Comparison of ENCODE assay signal across 16 mouse cellular contexts in genomic region chr3:158330085-158330484, GRCm38 (mm10).
"Had no signal": no experiment of that assay in that cellular context is flagged by ENCODE, and none has a peak within 500 bp of the region (broad histone marks: within the 10 kb centered on the region; RNA-seq: fewer than 3 reads in every experiment).

No protein-coding gene starts in this region.

- H3K27me3 ChIP-seq: lung, embryonic 15.5 days; megakaryocyte, embryonic 14.5 days; midbrain, embryonic 13.5 days; midbrain, embryonic 15.5 days; neural tube, embryonic 12.5 days; stomach, embryonic 15.5 days had no signal

- H3K27ac ChIP-seq: lung, embryonic 15.5 days; macrophage; midbrain, embryonic 13.5 days; midbrain, embryonic 15.5 days; neural tube, embryonic 12.5 days; stomach, embryonic 15.5 days; stomach, postnatal 0 days had no signal

- H3K36me3 ChIP-seq: lung, embryonic 15.5 days; midbrain, embryonic 13.5 days; midbrain, embryonic 15.5 days; neural tube, embryonic 12.5 days; stomach, embryonic 15.5 days had no signal

- H3K4me3 ChIP-seq: lung, embryonic 15.5 days; megakaryocyte, embryonic 14.5 days; midbrain, embryonic 13.5 days; midbrain, embryonic 15.5 days; neural tube, embryonic 12.5 days; stomach, embryonic 15.5 days had no signal

- H3K9me3 ChIP-seq: lung, embryonic 15.5 days; midbrain, embryonic 15.5 days; stomach, embryonic 15.5 days had no signal

- ATAC-seq: lung, postnatal 0 days; midbrain, embryonic 13.5 days; midbrain, embryonic 15.5 days had no signal

- DNase-seq: lung, adult 2 months; lung, postnatal 14 days; lung, postnatal 36 days; right cerebral cortex, postnatal 14 days; thymus, adult 2 months; thymus, postnatal 36 days had no signal

- H3K9ac ChIP-seq: lung, embryonic 15.5 days; midbrain, embryonic 13.5 days; midbrain, embryonic 15.5 days; neural tube, embryonic 12.5 days; stomach, embryonic 15.5 days had no signal

- H3K4me2 ChIP-seq: lung, embryonic 15.5 days; midbrain, embryonic 11.5 days; midbrain, embryonic 13.5 days; midbrain, embryonic 15.5 days; neural tube, embryonic 12.5 days; stomach, embryonic 15.5 days had no signal

- H3K4me1 ChIP-seq: lung, embryonic 15.5 days; megakaryocyte, embryonic 14.5 days; midbrain, embryonic 13.5 days; midbrain, embryonic 15.5 days; neural tube, embryonic 12.5 days; stomach, embryonic 15.5 days had no signal
